Mouse (Mus musculus) forebrain, embryonic 14.5 days (tissue): ENCODE measurements around the gene Agpat3. TPM values are rescaled to one million over a fixed set of nuclear protein-coding genes. Genes with fewer than 3 reads are reported as not detected.

Source experiments
- ATAC-seq: fragments of 200-750 bp; cut with Nextera tagmentation; 2 replicates; pipeline ENCODE4 v1.8.0; 2017; ENCODE audit warnings: mild to moderate bottlenecking, moderate library complexity
- DNase-seq: peaks from one replicate; pipeline ENCODE4 v3.0.0-alpha.2; 2015; ENCODE audit warnings: low spot score
- H3K27ac ChIP-seq: fragments of 300-500 bp; sonication (generic); 2 replicates; pipeline ENCODE4 v1.5.1; 2014; ENCODE audit warnings: low read depth, mild to moderate bottlenecking, control low read depth, low read length, moderate library complexity
- H3K27me3 ChIP-seq: fragments of 300-500 bp; sonication (generic); replicated peaks from 2 replicates; pipeline ENCODE4 v1.6.1; 2014; ENCODE audit warnings: low read length, control low read depth, mixed read lengths; ENCODE audit not compliant: control insufficient read depth, insufficient read depth
- H3K36me3 ChIP-seq: fragments of 300-500 bp; sonication (generic); 2 replicates; pipeline ENCODE4 v1.6.1; 2014; ENCODE audit warnings: low read length, control low read depth; ENCODE audit not compliant: control insufficient read depth, insufficient read depth
- H3K4me1 ChIP-seq: fragments of 300-500 bp; sonication (generic); 2 replicates; pipeline ENCODE4 v1.6.1; 2014; ENCODE audit warnings: antibody characterized with exemption, low read length, control low read depth; ENCODE audit not compliant: control insufficient read depth, insufficient read depth
- H3K4me2 ChIP-seq: fragments of 300-500 bp; sonication (generic); 2 replicates; pipeline ENCODE4 v1.6.1; 2014; ENCODE audit warnings: mild to moderate bottlenecking, control low read depth, low read length
- H3K4me3 ChIP-seq: fragments of 300-500 bp; sonication (generic); 2 replicates; pipeline ENCODE4 v1.5.1; 2014; ENCODE audit warnings: low read depth, low read length, control low read depth
- H3K9ac ChIP-seq: fragments of 300-500 bp; sonication (generic); 2 replicates; pipeline ENCODE4 v1.6.1; 2014; ENCODE audit warnings: mild to moderate bottlenecking, low read length, control low read depth, moderate library complexity
- H3K9me3 ChIP-seq: fragments of 300-500 bp; sonication (generic); replicated peaks from 2 replicates; pipeline ENCODE4 v1.6.1; 2016; ENCODE audit warnings: low read length, control low read depth, mixed read lengths; ENCODE audit not compliant: control insufficient read depth
- WGBS: fragments of 180-500 bp; shearing (Covaris S2); extraction: QIAGEN DNeasy Blood & Tissue Kit; methylation state at CpG from one replicate; pipeline ENCODE4 v1.1.7; 2014; 5-methylcytosine and 5-hydroxymethylcytosine counted together
- microRNA-seq: library from miRNA; unstranded; fragments of <30 nt; microRNA quantifications from one replicate; pipeline ENCODE4, GENCODE M21; 2016
- polyA plus RNA-seq: library from polyadenylated mRNA; unstranded; fragments of >200 nt; fragmentation: Nextera tagmentation; extraction: Ambion mirVana; gene quantifications from 2 replicates; pipeline ENCODE4 v1.2.1, GENCODE M21; 2014

Agpat3 gene
- polyA plus RNA-seq, 1 experiment from 2014 or later = 46.0 TPM

- H3K27ac ChIP-seq = no peak overlapping the region
- ATAC-seq (no peak), DNase-seq (no peak)
- no peak overlapping the region for H3K9ac ChIP-seq
- H3K27me3 ChIP-seq = no peaks in the 10 kb centered on the region
- no peak overlapping the region for H3K4me3 ChIP-seq
- H3K9me3 ChIP-seq = no peaks in the 10 kb centered on the region
- no peak overlapping the region for H3K4me2 ChIP-seq
- 89% methylated on average over 4 of the region's 4 CpGs for WGBS
- peaks cover 62% of the 10 kb centered on the region for H3K36me3 ChIP-seq
- H3K4me1 ChIP-seq = no peaks in the 10 kb centered on the region
Observed at GRCm38 (mm10) chr10:78222908-78223307, 129.4 kb downstream of the Agpat3 start.

DNA sequence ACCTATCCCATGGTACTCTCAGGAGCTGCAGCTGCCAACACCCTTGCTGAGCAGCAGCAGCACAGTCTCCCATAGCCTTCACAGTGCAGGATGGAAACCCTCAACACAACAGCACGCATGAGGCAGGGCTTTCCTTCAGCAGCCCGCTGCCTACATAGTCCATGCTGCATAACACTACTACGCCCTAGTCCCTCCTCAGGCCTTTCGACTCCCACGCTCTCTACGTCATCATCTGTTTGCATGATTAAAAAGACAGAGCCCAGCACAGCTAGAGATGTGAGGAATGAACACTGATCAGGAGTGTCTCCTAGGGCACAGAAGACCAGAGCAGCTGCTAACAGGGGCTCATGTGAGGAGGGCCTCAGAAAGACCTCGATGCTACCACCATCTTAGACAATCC, 131.0 kb downstream of the Agpat3 start:
- H3K4me3 ChIP-seq = no peak overlapping the region
- H3K27me3 ChIP-seq = no peaks in the 10 kb centered on the region
- 94% methylated on average over 7 of the region's 7 CpGs for WGBS
- H3K4me2 ChIP-seq = no peak overlapping the region
- no peaks in the 10 kb centered on the region for H3K9me3 ChIP-seq
- H3K4me1 ChIP-seq = no peaks in the 10 kb centered on the region
- peaks cover 67% of the 10 kb centered on the region for H3K36me3 ChIP-seq
- no peak for DNase-seq
- no peak for ATAC-seq
- H3K9ac ChIP-seq = no peak overlapping the region
- no peak overlapping the region for H3K27ac ChIP-seq

DNA sequence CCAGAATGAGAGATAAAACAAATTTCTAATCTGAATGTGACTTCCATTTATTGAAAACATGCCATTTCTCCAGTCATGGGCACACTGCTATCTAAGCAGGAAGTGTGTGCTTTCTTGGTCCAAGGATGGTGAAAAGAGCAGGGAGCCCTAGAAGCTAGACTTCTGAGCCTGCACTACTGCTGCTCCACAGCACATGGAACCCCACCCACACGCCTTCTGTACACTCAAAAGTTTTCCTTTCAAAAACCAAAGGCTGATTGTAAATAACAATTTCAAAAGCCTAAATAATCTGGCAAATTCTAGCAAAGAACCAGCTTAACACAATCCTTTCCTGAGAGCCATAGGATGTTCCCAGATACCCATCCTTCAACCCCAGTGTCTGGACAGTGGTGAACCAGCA, 132.8 kb downstream of the Agpat3 start:
- no peak for ATAC-seq
- peaks cover 84% of the 10 kb centered on the region for H3K36me3 ChIP-seq
- 96% methylated on average over 1 of the region's 1 CpGs for WGBS

More for the DNA sequence above, 132.8 kb downstream of the Agpat3 start:
- no peak overlapping the region for H3K27ac ChIP-seq
- H3K9me3 ChIP-seq = no peaks in the 10 kb centered on the region
- no peak overlapping the region for H3K4me3 ChIP-seq
- H3K27me3 ChIP-seq = no peaks in the 10 kb centered on the region
- no peak overlapping the region for H3K4me2 ChIP-seq
- H3K9ac ChIP-seq = no peak overlapping the region
- no peak for DNase-seq
- no peaks in the 10 kb centered on the region for H3K4me1 ChIP-seq

Small RNA genes lying within 50 kb of the gene (microRNA-seq; reads per million reads assigned to microRNA genes)
- gene Mir7659 = not detected

Other genes starting within 250 kb of the Agpat3 start
- gene D10Jhu81e, start 182.7 kb downstream of the Agpat3 start, polyA plus RNA-seq = 25.0 and 33.0 TPM in 2 replicates
- 16.4 and 17.8 TPM in 2 replicates for gene Pwp2, start 167.3 kb downstream of the Agpat3 start, polyA plus RNA-seq
- gene Trappc10, start 107.8 kb downstream of the Agpat3 start, polyA plus RNA-seq = 19.9 and 22.5 TPM in 2 replicates
- gene Rrp1, start 60.6 kb upstream of the Agpat3 start, polyA plus RNA-seq = 251 and 315 TPM in 2 replicates
- 119 and 142 TPM in 2 replicates for gene Cstb, start 73.2 kb upstream of the Agpat3 start, polyA plus RNA-seq
- gene Pdxk, start 112.5 kb upstream of the Agpat3 start, polyA plus RNA-seq = 8.1 and 9.2 TPM in 2 replicates
- not detected in 2 replicates for gene Olfr1358, start 164.9 kb upstream of the Agpat3 start, polyA plus RNA-seq
- 29.3 and 32.8 TPM in 2 replicates for gene Ilvbl, start 221.9 kb upstream of the Agpat3 start, polyA plus RNA-seq
- 4.2 and 4.4 TPM in 2 replicates for gene Syde1, start 239.5 kb upstream of the Agpat3 start, polyA plus RNA-seq